Mouse (Mus musculus) spleen, embryonic (tissue): ENCODE data around the gene Gng2.
"Not testable (repeated sequence)": the region's sequence is repeated elsewhere in the genome, so short reads cannot be mapped to it uniquely, and the experiment has no call there.

Source experiments
- CTCF ChIA-PET: fragments of 350-600 bp; sonication (Branson Sonifier 250); formaldehyde crosslinking; loops from one replicate; lab custom pipeline; 2022; lab: Charles Lee

Gene Gng2

GRCm38 (mm10) chr14:19867286-19867935 is 110.0 kb downstream of the Gng2 start:
- CTCF ChIA-PET, result no interaction called here

GRCm38 (mm10) chr14:19865121-19865520 is 112.3 kb downstream of the Gng2 start:
- CTCF ChIA-PET, result not testable (repeated sequence)

GRCm38 (mm10) chr14:19861311-19862080 is 115.9 kb downstream of the Gng2 start:
- CTCF ChIA-PET, result no interaction called here

- CTCF ChIA-PET, result no interaction called here
Measured at GRCm38 (mm10) chr14:19860281-19860680, 117.1 kb downstream of the Gng2 start.

- CTCF ChIA-PET, result interaction anchor here (0.7 to 0.8 kb wide), 4 partner anchors 191 to 212 kb away, joined by 5 to 15 read pairs (median 7); no protein-coding TSS in a partner anchor
Measured at GRCm38 (mm10) chr14:19858808-19859776, 118.3 kb downstream of the Gng2 start.

- CTCF ChIA-PET, result no interaction called here
Measured at GRCm38 (mm10) chr14:19858279-19858678, 119.1 kb downstream of the Gng2 start.

- CTCF ChIA-PET, result no interaction called here
Measured at GRCm38 (mm10) chr14:19853471-19853870, 124.0 kb downstream of the Gng2 start.

GRCm38 (mm10) chr14:19839600-19840332 is 137.7 kb downstream of the Gng2 start:
- CTCF ChIA-PET, result interaction anchor here (0.6 to 1.9 kb wide), 5 partner anchors 54 to 233 kb away, joined by 3 to 6 read pairs (median 4); no protein-coding TSS in a partner anchor

- CTCF ChIA-PET, result interaction anchor here (0.7 kb wide), 1 partner anchor 190 kb away, joined by 13 read pairs; no protein-coding TSS in a partner anchor
Measured at GRCm38 (mm10) chr14:19836289-19836688, 141.1 kb downstream of the Gng2 start.

- CTCF ChIA-PET, result no interaction called here
Measured at GRCm38 (mm10) chr14:19825481-19825880, 151.9 kb downstream of the Gng2 start.

- CTCF ChIA-PET, result no interaction called here
Measured at GRCm38 (mm10) chr14:19823321-19824142, 153.9 kb downstream of the Gng2 start, which contains the start of gene Rtraf. Gene Rtraf, minus strand, starts transcription at chr14:19823824.
